Mouse (Mus musculus): ENCODE measurements around the gene Gps2.
"Not testable (repeated sequence)": the region's sequence is repeated elsewhere in the genome, so short reads cannot be mapped to it uniquely, and the experiment has no call there.

The Gps2 gene

DNA sequence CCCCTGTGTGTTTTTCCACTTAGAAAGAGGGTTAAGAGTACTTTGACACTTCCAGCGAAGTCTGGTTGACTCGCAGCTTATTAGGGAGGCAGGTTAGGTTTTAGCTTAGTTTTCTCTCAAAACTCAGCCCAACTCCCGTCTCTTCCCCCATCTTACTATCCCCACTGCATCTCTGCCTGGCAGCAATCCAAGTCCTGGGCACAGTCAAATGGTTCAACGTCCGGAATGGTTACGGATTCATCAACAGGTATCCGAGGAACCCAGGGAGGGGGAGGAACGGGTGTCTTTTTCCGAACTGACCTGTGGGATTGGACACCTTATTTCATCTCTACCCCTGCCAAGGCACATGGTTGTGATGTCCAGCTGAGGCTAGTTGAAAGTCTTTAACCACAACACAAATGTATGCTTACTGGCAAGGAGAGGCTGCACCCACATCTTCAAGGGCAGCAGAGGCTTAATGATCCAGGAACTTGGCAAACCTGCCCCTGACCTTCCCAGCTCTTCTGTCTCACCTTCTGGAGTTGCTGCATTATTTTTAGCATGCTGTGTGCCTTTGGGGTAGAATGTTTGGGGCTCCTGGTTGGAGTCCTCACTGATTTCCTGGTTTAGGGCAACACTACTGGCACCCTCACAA lies 23.1 kb downstream of the Gps2 start:
- no peak for DNase-seq (ENCODE audit: low spot score in 2 of 2)

DNA sequence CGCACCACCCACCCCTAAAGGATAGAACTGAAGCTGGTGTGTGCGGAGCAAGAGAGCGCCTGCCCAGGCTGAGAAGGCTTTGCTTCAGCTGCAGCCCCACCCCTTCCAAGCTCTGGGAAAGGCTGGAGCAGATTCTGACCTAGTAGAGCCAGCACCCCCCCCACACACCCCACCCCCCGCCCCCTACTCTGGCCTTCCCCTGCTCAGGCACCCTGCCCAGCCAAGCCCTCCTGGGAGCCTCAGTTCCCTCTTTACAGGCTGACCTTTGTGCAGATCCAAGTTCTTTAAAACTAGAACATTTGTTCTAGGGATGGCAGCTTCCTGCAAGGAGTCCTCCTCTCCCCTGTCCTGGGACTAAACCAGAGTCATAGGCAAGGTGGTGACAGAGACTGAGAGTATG lies 23.7 kb downstream of the Gps2 start:
- peak in 1 of 2 experiments; percentile 72 for DNase-seq (ENCODE audit: low spot score in 2 of 2)

- DNase-seq (ENCODE audit: low spot score in 2 of 2) = no peak
Measured at GRCm38 (mm10) chr11:69937834-69938233, 24.1 kb downstream of the Gps2 start.

GRCm38 (mm10) chr11:69938401-69938979 lies 24.8 kb downstream of the Gps2 start:
- no peak for DNase-seq (ENCODE audit: low spot score in 2 of 2)

DNA sequence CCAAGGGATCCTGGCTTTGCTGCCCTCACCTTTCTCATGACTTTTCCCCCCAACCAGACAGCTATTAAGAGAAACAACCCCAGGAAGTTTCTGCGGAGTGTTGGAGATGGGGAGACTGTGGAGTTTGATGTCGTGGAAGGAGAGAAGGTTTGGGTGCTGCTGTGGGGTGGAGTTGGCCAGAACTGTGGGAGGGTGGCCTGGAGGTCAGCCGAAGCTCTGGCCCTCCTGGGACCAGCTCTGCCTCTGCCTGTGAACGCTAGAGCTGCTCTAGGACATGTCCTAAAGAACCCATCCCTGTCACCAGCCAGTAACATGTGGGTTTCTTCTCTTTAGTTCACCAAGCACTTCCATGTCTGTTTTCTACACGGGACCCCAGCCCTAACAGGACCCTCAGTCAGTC lies 25.5 kb downstream of the Gps2 start:
- no peak for DNase-seq (ENCODE audit: low spot score in 2 of 2)

DNA sequence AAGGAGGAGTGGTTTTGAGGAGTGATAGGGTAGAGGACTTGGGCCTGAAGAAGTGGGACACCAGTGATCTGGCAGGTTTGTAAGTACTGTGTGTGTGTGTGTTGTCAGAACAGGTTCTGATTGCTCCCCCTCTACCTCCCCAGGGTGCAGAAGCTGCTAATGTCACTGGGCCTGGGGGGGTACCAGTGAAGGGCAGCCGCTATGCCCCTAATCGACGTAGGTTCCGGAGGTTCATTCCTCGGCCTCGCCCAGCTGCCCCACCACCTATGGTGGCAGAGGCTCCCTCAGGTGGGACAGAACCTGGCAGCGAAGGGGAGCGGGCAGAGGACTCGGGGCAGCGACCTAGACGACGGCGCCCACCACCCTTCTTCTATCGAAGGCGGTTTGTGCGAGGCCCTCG lies 26.0 kb downstream of the Gps2 start:
- no peak for DNase-seq (ENCODE audit: low spot score in 2 of 2)

GRCm38 (mm10) chr11:69940962-69941361 lies 27.3 kb downstream of the Gps2 start:
- no peak for DNase-seq (ENCODE audit: low spot score in 2 of 2)

- DNase-seq (ENCODE audit: low spot score in 2 of 2) = no peak
Measured at GRCm38 (mm10) chr11:69945216-69945615, 31.5 kb downstream of the Gps2 start.

- no peak for DNase-seq (ENCODE audit: low spot score in 2 of 2)
Measured at GRCm38 (mm10) chr11:69945997-69946891, 32.6 kb downstream of the Gps2 start.

- peak in 1 of 2 experiments; percentile 53 for DNase-seq (ENCODE audit: low spot score in 2 of 2)
Measured at GRCm38 (mm10) chr11:69947337-69948065, 33.8 kb downstream of the Gps2 start.

DNA sequence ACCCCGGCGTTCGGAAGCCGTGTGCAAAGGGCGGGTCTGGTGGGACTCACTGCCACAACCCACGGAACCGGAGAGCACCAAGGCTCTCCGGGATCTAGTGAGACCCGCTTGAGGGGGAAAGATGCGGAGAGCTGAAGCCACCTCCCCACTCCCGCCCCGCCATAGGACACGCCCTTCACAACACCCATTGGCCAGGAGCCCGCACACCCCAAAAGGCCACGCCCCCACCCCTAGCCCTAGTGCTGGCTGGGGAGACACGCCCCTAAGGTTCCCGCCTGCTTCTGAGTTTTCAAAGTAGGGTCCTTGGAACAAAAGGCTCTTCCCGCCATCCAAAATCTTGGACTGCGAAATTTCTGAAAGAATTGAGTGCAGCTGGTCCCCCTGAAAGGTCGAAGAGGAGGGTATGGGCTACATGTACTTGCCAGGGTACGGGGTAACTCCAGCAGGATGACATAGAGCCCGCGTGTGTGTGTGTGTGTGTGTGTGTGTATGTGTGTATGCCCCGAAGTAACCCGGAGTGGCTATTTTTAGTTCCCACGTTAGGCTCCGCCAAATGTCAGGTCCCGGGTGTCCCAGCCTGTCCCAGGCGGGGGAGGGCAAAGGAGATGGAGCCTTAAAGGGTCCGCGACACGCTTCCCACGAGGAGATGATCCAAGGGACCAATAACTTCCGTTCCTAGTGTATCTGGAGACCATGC lies 34.5 kb downstream of the Gps2 start, which contains the start of gene Slc2a4:
Slc2a4 (minus strand) TSS at position 123 of the 697 bp plus-strand sequence.
- DNase-seq (ENCODE audit: low spot score in 2 of 2) = peak; percentile 86 to 92

DNA sequence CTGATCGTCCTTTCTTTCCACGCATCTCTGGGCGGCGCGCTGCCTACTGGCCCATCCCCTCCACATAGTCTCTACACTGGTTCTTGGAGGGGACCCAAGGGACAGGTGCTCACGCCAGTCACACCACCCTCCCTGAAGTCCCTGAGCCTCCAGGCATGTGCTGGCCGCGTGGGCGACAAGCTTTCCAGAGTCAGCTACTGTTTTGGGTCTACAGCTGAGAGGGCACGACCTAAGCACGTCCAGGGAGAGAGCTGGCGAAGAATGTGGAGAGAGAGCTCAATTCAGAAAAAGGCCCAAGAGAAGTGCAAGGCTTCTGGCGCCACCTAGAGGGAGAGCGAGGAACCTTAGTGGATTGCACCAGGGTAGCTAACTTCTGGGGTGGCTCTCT lies 35.1 kb downstream of the Gps2 start:
- DNase-seq (ENCODE audit: low spot score in 2 of 2) = peak; percentile 78 to 86

- no peak for DNase-seq (ENCODE audit: low spot score in 2 of 2)
Measured at GRCm38 (mm10) chr11:69950807-69951459, 37.2 kb downstream of the Gps2 start.

DNA sequence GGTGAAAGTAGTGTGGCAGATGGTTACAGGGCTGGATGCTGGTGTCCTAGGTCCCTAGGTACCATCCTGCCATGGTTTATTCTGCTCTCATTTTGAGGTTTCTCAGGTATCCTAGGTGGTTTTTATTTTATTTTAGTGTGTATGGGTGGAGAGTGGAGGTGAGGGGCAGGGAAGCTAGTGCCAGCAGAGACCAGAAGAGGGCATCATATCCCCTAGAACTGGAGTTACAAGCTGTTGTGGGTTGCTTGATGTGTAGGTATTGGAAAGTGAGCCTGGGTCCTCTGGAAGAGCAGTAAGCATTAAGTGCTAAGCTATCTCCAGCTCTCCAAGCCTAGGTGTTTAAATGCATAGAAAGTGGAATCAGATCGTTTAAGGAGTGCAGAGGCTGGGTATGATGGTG lies 38.6 kb downstream of the Gps2 start:
- no peak for DNase-seq (ENCODE audit: low spot score in 2 of 2)

GRCm38 (mm10) chr11:69953267-69953915 lies 39.7 kb downstream of the Gps2 start:
- DNase-seq (ENCODE audit: low spot score in 2 of 2) = no peak

DNA sequence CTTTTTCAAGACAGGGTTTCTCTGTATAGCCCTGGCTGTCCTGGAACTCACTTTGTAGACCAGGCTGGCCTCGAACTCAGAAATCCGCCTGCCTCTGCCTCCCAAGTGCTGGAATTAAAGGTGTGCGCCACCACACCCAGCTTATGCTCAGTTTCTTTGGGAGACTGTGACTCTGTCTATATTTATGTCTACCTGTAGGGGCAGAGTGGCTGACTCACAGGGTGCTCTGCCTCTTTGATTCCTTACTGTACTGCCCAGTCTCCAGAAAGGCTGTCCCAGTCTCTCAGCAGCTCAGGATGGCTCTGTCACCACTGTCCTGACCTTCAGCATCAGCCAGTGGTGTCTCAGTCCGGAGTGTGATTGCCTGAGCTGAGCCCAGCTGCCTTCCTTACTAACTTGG lies 41.9 kb downstream of the Gps2 start:
- not testable (repeated sequence) for DNase-seq (ENCODE audit: low spot score in 2 of 2)

DNA sequence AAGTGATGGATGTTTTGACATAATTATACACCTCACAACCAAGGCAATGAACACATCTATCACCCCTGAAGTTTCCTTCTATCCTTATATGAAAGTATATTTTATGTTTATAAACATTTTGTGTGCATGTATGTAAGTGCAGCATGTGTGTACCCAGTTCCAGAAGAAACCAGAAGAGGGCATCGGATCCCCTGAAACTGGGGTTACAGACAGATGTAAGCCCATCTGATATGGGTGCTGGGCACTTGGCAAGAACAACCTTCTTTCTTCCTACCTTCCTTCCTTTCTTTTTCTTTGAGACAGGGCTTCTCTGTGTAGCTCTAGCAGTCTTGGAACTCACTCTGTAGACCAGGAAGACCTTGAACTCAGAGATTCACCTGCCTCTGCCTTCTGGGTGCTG lies 42.5 kb downstream of the Gps2 start:
- no peak for DNase-seq (ENCODE audit: low spot score in 2 of 2)

- no peak for DNase-seq (ENCODE audit: low spot score in 2 of 2)
Measured at GRCm38 (mm10) chr11:69960616-69961015, 46.9 kb downstream of the Gps2 start.

DNA sequence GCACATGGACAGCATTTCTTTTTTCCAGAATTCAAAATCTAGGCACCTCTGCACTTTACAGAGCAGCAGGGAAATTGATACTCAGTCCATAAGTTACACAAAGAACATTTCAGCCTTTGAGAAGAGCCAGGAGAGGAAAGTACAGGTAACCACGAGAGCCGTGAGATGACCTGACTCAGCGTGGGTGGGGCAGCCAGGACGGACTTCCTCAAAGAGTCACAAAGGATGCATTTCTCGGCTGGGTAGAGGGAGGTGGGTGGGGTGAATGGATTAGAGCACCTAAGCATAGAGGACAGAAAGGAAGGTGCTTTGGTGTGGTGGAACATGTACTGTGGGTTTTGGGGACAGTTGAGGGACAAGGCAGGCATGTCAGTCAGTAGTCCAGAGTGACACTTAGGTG lies 48.2 kb downstream of the Gps2 start:
- peak; percentile 36 to 57 for DNase-seq (ENCODE audit: low spot score in 2 of 2)

DNA sequence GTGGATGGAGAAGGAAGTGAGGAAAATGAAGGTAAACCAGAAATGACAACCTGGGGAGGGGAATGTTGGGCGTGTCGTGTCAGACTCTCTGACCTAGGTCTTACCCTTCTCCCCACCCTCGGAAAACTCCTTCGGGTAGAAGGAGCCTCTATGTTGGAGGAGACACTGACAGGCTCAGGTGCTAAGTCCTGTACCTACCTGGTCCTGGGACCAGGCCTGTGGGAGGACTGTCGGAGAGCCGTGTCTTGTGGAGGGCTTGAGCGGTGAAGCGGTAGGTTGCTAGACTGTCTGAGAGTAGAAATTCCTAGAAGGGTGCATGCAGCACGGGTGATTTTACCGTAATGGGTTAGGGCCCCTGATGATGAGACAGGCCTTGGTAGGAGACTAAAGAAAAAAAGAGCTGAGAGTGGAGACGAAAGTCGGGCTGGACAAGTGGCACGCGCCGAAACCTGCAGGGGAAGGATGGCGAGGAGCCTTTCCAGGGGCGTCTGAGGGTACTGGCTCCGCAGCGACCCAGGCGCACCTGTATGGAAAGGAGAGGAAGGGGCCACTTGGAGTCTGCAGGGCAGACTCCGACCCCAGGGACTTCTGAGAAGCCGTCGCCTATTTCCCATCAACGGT lies 51.1 kb downstream of the Gps2 start, which contains the start of gene Cldn7:
Cldn7 (plus strand) TSS at position 130 of the 621 bp plus-strand sequence.
- no peak for DNase-seq (ENCODE audit: low spot score in 2 of 2)
